Mouse (Mus musculus) Patski (cell line): ENCODE measurements at regions not wholly inside any gene's neighbourhood (a gene's known extent, or its start where the extent isn't known, plus 50 kb on each side); places are given as distances from the start of the nearest gene placed in this dataset.

ENCODE experiments used
- ATAC-seq: fragments of 100-300 bp; one replicate; pipeline ENCODE4 v1.8.0; 2021
- CTCF ChIA-PET: fragments of 350-600 bp; sonication (Branson Sonifier 250); formaldehyde crosslinking; loops from one replicate; lab custom pipeline; 2022; ENCODE audit warnings: inconsistent platforms; lab: Charles Lee
- POLR2A ChIA-PET: fragments of 350-600 bp; sonication (Branson Sonifier 250); formaldehyde crosslinking; loops from one replicate; lab custom pipeline; 2022; ENCODE audit warnings: antibody characterized with exemption, inconsistent platforms; lab: Charles Lee
- DNase-seq: peaks from one replicate; pipeline ENCODE4 v3.0.0-alpha.2; 2011; ENCODE audit warnings: low read depth, low spot score
- H3K27me3 ChIP-seq: fragments of 371-371 bp; one replicate; pipeline ENCODE4 v1.5.1; 2021
- CTCF ChIP-seq: fragments of 100-300 bp; IDR thresholded peaks from one replicate; pipeline ENCODE4 v1.5.1; 2021
- in situ Hi-C: fragments of 300-500 bp; cut with MboI; formaldehyde crosslinking; loops from 3 replicates; pipeline ENCODE4 v1.11.1; 2018; ENCODE audit warnings: low pct_unique_long_range_greater_than_20kb, mixed read lengths

GRCm38 (mm10) chr11:6731505-6731904 is 73.2 kb downstream of the Ramp3 start:
- DNase-seq, result no peak
- no peak for ATAC-seq
- H3K27me3 ChIP-seq, result no peaks in the 10 kb centered on the region
- ChIA-PET CTCF (no interaction called here), POLR2A (no interaction called here)
- TF ChIP-seq CTCF, result no peak
- in situ Hi-C loops, result no loop called here
